In the genomic region with DNA sequence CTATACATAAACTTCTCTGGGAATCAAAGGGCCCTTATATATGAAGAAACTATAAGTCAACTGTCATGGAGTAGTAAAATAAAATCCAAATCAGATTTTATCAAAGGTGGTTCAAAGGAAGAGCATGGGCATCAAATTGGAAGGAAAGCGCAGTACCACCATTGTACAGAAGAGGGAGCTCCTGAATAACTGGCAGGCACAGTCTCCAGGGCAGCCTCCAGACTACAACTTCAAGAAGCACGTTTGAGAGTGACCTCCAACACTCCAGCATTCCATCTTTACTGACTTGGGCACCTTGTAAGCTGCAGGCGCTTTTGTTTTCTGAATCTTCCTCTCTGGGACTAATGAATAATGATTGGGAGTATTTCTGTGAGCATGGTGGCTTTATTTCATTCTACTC, we compare ENCODE assay signal across 8 mouse cellular contexts. TPM values are rescaled to one million over a fixed set of nuclear protein-coding genes. Genes with fewer than 3 reads are reported as not detected.
DNase-seq lines count a peak whose midpoint lies in the region; ATAC-seq and TF ChIP-seq lines count a peak whose summit lies in the region.

No protein-coding gene starts in this region.

- peak; percentile 83 for DNase-seq in heart, adult 11 months
- no peak for DNase-seq in heart, postnatal 25 days (ENCODE audit: low spot score)
- peak; percentile 85 for DNase-seq in adrenal gland, postnatal 10 days
- DNase-seq in embryo, embryonic 10.5 days (ENCODE audit: low spot score) = peak; percentile 89
- peak; percentile 68 for DNase-seq in layer of hippocampus, adult 9-10 months (ENCODE audit: low spot score)

- intact Hi-C loops in heart, postnatal 25 days (cut with DNase I) = loop anchor here (2.0 to 5.0 kb wide), 2 partner anchors 335 to 482 kb away; no protein-coding TSS in a partner anchor

- 5% methylated on average over 3 of the region's 3 CpGs for WGBS in heart, embryonic 12.5 days
- 4% methylated on average over 3 of the region's 3 CpGs for WGBS in small intestine, adult 2 months

- H3K9me3 ChIP-seq in heart, embryonic 12.5 days (replicated peaks) = no peaks in the 10 kb centered on the region

- H3K36me3 ChIP-seq in heart, embryonic 12.5 days = peaks cover 73% of the 10 kb centered on the region
- H3K36me3 ChIP-seq in small intestine, adult 2 months (ENCODE audit: control insufficient read depth, insufficient read depth, low read length) = no peaks in the 10 kb centered on the region

- H3K9ac ChIP-seq in heart, embryonic 12.5 days = no peak overlapping the region

- no peak overlapping the region for H3K4me2 ChIP-seq in heart, embryonic 12.5 days

- no peak for ATAC-seq in heart, embryonic 12.5 days (ENCODE audit: insufficient number of reproducible peaks, low FRiP score)
- peak; percentile 79 for ATAC-seq in megakaryocyte progenitor cell, adult 5-6 weeks (replicated peaks; ENCODE audit: poor library complexity)

- H3K27ac ChIP-seq in heart, embryonic 12.5 days (ENCODE audit: poor library complexity, severe bottlenecking) = peak overlapping the region; percentile 37; the same call in 1 of the 2 replicates
- no peak overlapping the region for H3K27ac ChIP-seq in small intestine, adult 2 months (ENCODE audit: insufficient read depth, low read depth, low read length)

- peak; percentile 54; the same call in 1 of the 2 replicates for TF ChIP-seq CTCF in small intestine, adult 2 months (IDR thresholded peaks at IDR 0.05; ENCODE audit: extremely low read depth, insufficient read length, insufficient replicate concordance, low read depth, low read length)

- no peak for TF ChIP-seq POLR2A in small intestine, adult 2 months (IDR thresholded peaks at IDR 0.05; ENCODE audit: low read depth, low read length)

- peaks cover 13% of the 10 kb centered on the region for H3K4me1 ChIP-seq in heart, embryonic 12.5 days (replicated peaks)
- no peaks in the 10 kb centered on the region for H3K4me1 ChIP-seq in small intestine, adult 2 months (ENCODE audit: control insufficient read depth, insufficient read depth, insufficient read length, low read length)

- no peaks in the 10 kb centered on the region for H3K27me3 ChIP-seq in heart, embryonic 12.5 days (replicated peaks)
- H3K27me3 ChIP-seq in small intestine, adult 2 months (ENCODE audit: control insufficient read depth, insufficient read depth, low read length) = no peaks in the 10 kb centered on the region

- no peak overlapping the region for H3K4me3 ChIP-seq in heart, embryonic 12.5 days
- no peak overlapping the region for H3K4me3 ChIP-seq in small intestine, adult 2 months (ENCODE audit: low read depth, low read length)

RNA-seq across cellular contexts. Expression of a gene that starts 34.5 kb away (rescaled TPM):
- 10 to 100 TPM; 20.8 to 22.4 TPM for total RNA-seq in heart, postnatal 25 days (2021)
- 1 to 10 TPM; 7.5 to 8.7 TPM for total RNA-seq in adrenal gland, postnatal 10 days (2021)
- polyA plus RNA-seq in heart, embryonic 12.5 days (2016; fragmentation: Nextera tagmentation; extraction: Ambion mirVana) = 13.3 and 15.5 TPM in 2 replicates
- total RNA-seq in megakaryocyte progenitor cell, adult 5-6 weeks (2015) = not detected in 2 replicates
- total RNA-seq in megakaryocyte progenitor cell, adult 5-6 weeks (2017) = not detected in 2 replicates
- polyA plus RNA-seq in small intestine, adult 2 months (2012; rRNA removed) = 1.1 and 1.7 TPM in 2 replicates

RNA-seq across cellular contexts. Expression of a gene that starts 37.6 kb away (rescaled TPM):
- under 1 TPM; 0.31 to 0.47 TPM for total RNA-seq in heart, postnatal 25 days (2021)
- total RNA-seq in adrenal gland, postnatal 10 days (2021) = under 1 TPM; 0.24 to 0.36 TPM
- polyA plus RNA-seq in heart, embryonic 12.5 days (2016; fragmentation: Nextera tagmentation; extraction: Ambion mirVana) = 0.15 and 0.18 TPM in 2 replicates
- total RNA-seq in megakaryocyte progenitor cell, adult 5-6 weeks (2015) = not detected in 2 replicates
- total RNA-seq in megakaryocyte progenitor cell, adult 5-6 weeks (2017) = not detected in 2 replicates
- polyA plus RNA-seq in small intestine, adult 2 months (2012; rRNA removed) = not detected in 2 replicates

Comparison
In these comparisons a context has a peak if more than half of its experiments do, and no peak if none do; other contexts are left out.
1. RNA of a gene that starts 34.5 kb away (total RNA-seq): 20.8 to 22.4 TPM in heart, postnatal 25 days and 7.5 to 8.7 TPM in adrenal gland, postnatal 10 days; not detected in megakaryocyte progenitor cell, adult 5-6 weeks; every median in the first group is over 4 times any median in the second.